21 mouse cellular contexts compared by ENCODE assay signal in genomic region chr19:16252696-16253095, GRCm38 (mm10).
DNase-seq lines count a peak whose midpoint lies in the region; ATAC-seq and TF ChIP-seq lines count a peak whose summit lies in the region.
"Had no signal": no experiment of that assay in that cellular context is flagged by ENCODE, and none has a peak within 500 bp of the region (broad histone marks: within the 10 kb centered on the region; RNA-seq: fewer than 3 reads in every experiment).

No protein-coding gene starts in this region.

- WGBS in heart, embryonic 12.5 days, result 66% methylated on average over 4 of the region's 4 CpGs
- WGBS in spleen, adult 2 months, result 25% methylated on average over 4 of the region's 4 CpGs
- WGBS in macrophage (ENCODE audit: missing documents), result 0% methylated on average over 4 of the region's 4 CpGs

- H3K27ac ChIP-seq in heart, embryonic 12.5 days (ENCODE audit: poor library complexity, severe bottlenecking), result no peak overlapping the region
- H3K27ac ChIP-seq in spleen, adult 2 months (ENCODE audit: insufficient read depth, low read length), result no peak overlapping the region
- H3K27ac ChIP-seq in macrophage, result peak overlapping the region; percentile 51
- H3K27ac ChIP-seq: embryonic facial prominence, embryonic 10.5 days; forebrain, embryonic 15.5 days; heart, embryonic 15.5 days; hindbrain, embryonic 10.5 days; liver, embryonic 12.5 days had no signal

- no peaks in the 10 kb centered on the region for H3K36me3 ChIP-seq in heart, embryonic 12.5 days
- H3K36me3 ChIP-seq in spleen, adult 2 months (ENCODE audit: control insufficient read depth, insufficient read depth, low read length), result no peaks in the 10 kb centered on the region
- H3K36me3 ChIP-seq in macrophage (ENCODE audit: inconsistent target), result no peaks in the 10 kb centered on the region
- H3K36me3 ChIP-seq in splenic B cell, adult 2 months (ENCODE audit: control insufficient read depth, insufficient read depth, low read length, poor library complexity, severe bottlenecking), result no peaks in the 10 kb centered on the region
- H3K36me3 ChIP-seq: embryonic facial prominence, embryonic 10.5 days; forebrain, embryonic 15.5 days; heart, embryonic 15.5 days; hindbrain, embryonic 10.5 days; liver, embryonic 12.5 days had no signal

- TF ChIP-seq POLR2A in spleen, adult 2 months (IDR thresholded peaks at IDR 0.05; ENCODE audit: low read depth, low read length), result no peak

- no peak for TF ChIP-seq CTCF in spleen, adult 2 months (IDR thresholded peaks at IDR 0.05; ENCODE audit: extremely low read depth, insufficient read depth, insufficient read length, insufficient replicate concordance)

- H3K9me3 ChIP-seq in heart, embryonic 12.5 days (replicated peaks), result no peaks in the 10 kb centered on the region
- H3K9me3 ChIP-seq: embryonic facial prominence, embryonic 10.5 days; forebrain, embryonic 15.5 days; heart, embryonic 15.5 days; hindbrain, embryonic 10.5 days; liver, embryonic 12.5 days had no signal

- peaks cover 93% of the 10 kb centered on the region for H3K79me2 ChIP-seq in macrophage (ENCODE audit: inconsistent target)

- H3K4me3 ChIP-seq in heart, embryonic 12.5 days, result no peak overlapping the region
- H3K4me3 ChIP-seq in spleen, adult 2 months (ENCODE audit: extremely low read depth, insufficient read depth, insufficient read length), result no peak overlapping the region
- H3K4me3 ChIP-seq in macrophage (ENCODE audit: inconsistent target), result no peak overlapping the region
- H3K4me3 ChIP-seq: embryonic facial prominence, embryonic 10.5 days; erythroblast, embryonic 14.5 days; forebrain, embryonic 15.5 days; heart, embryonic 15.5 days; hindbrain, embryonic 10.5 days; liver, embryonic 12.5 days had no signal

- H3K9ac ChIP-seq in heart, embryonic 12.5 days, result no peak overlapping the region
- H3K9ac ChIP-seq: forebrain, embryonic 15.5 days; heart, embryonic 15.5 days; liver, embryonic 12.5 days had no signal

- H3K4me2 ChIP-seq in heart, embryonic 12.5 days, result no peak overlapping the region
- H3K4me2 ChIP-seq: forebrain, embryonic 15.5 days; heart, embryonic 15.5 days; liver, embryonic 12.5 days had no signal

- H3K27me3 ChIP-seq in heart, embryonic 12.5 days (replicated peaks), result no peaks in the 10 kb centered on the region
- no peaks in the 10 kb centered on the region for H3K27me3 ChIP-seq in spleen, adult 2 months (ENCODE audit: control insufficient read depth, insufficient read depth, low read length)
- no peaks in the 10 kb centered on the region for H3K27me3 ChIP-seq in splenic B cell, adult 2 months (ENCODE audit: control insufficient read depth, insufficient read depth, low read length, poor library complexity, severe bottlenecking)
- H3K27me3 ChIP-seq: forebrain, embryonic 15.5 days; heart, embryonic 15.5 days; liver, embryonic 12.5 days had no signal

- peak; percentile 93 for DNase-seq in heart, adult 11 months
- peak; percentile 17 to 26 for DNase-seq in spleen, adult 2 months (ENCODE audit: low read depth in 1 of 2, low spot score in 2 of 2)
- DNase-seq in spleen, postnatal 14 days (ENCODE audit: low spot score in 2 of 2), result no peak
- peak; percentile 57 for DNase-seq in splenic B cell, adult 2 months (ENCODE audit: low read depth, low spot score)
- no peak for DNase-seq in Muller cell, postnatal 12 days (ENCODE audit: inconsistent ontology term)
- DNase-seq in kidney, adult 9 months, result no peak
- DNase-seq: adrenal gland, postnatal 36 days; cerebellum, postnatal 25 days; kidney, adult 8-10 months; layer of hippocampus, postnatal 36 days; midbrain, embryonic 14.5 days; thymus, postnatal 4 days had no signal

- H3K4me1 ChIP-seq in heart, embryonic 12.5 days (replicated peaks), result peaks cover 54% of the 10 kb centered on the region
- H3K4me1 ChIP-seq in spleen, adult 2 months (ENCODE audit: control insufficient read depth, insufficient read depth, insufficient read length), result peaks cover 12% of the 10 kb centered on the region; the same call in 1 of the 2 replicates

- no peak for ATAC-seq in heart, embryonic 12.5 days (ENCODE audit: insufficient number of reproducible peaks, low FRiP score)
- ATAC-seq: forebrain, embryonic 15.5 days; inflammation-experienced regulatory T-cells, adult 6 months; liver, embryonic 12.5 days had no signal

Comparison
In these comparisons a context has a peak if more than half of its experiments do, and no peak if none do; other contexts are left out.
1. DNase-seq: peak in heart, adult 11 months (single experiment), spleen, adult 2 months (2 of 2) and splenic B cell, adult 2 months (single experiment); none in spleen, postnatal 14 days (0 of 2), Muller cell, postnatal 12 days (single experiment) and kidney, adult 9 months (single experiment).